Mouse (Mus musculus) retina, postnatal 7 days (tissue): ENCODE measurements around the gene Cdipt.

Experiments used
- DNase-seq: peaks from one replicate; pipeline ENCODE4 v3.0.0-alpha.2; 2012; ENCODE audit warnings: low read depth, low spot score

Cdipt gene

DNA sequence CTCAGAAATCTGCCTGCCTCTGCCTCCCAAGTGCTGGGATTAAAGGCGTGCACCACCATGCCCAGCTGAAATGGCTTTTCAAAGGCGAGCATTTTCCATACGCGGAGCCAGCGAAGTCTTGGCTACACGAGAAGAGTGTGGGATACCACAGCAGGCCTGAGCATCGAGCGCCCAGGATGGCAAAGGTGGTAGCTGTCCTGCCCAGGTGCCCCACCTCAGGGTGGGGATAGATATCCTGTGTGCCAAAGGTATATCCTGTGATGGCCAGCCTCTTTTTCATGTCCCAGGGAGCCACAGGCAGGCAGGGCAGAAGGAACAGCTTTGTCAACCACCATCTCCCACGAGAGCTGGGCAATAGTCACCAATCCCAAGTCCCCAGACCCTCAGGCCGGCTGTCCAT, 37.1 kb downstream of the Cdipt start:
- DNase-seq = no peak

DNA sequence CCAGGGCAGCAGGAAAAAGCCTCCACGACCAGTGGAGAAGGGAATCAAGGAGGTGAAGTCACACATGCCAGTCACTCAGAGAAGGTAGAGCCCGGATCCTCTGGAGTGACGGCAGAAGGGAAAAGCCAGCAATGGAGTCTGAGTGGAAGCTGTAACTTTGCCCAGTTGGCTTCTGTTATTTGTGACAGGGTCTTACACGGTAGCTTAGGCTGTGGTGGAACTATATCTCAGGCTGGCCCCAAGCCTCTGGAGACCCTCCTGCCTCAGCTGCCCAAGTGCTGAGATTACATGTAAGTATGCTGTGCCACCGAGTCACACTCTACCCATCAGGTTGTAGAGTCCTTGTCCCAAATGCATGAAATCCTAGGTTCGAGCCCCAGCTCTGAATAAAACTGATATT, 37.7 kb downstream of the Cdipt start:
- DNase-seq = no peak

DNA sequence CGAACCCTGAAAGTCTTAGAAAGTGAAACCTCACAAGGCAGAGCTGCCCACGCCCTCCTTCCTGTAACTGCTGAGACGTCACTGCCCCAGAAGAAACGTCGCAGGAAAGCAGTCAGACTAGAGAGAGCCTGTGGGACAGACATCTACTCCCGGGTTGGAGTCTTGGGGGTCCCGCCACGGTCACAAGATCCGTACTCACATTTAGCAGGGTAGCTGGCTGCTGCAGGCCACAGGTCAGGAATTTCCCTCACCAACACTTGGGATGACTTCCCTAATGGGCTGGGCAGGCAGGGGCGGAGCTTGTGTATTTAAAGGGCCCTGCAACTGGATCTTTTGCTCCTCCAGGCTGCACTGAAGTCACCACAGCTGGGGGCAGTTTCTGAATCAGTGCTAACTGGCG, 38.6 kb downstream of the Cdipt start, which contains the start of gene Mvp:
Gene Mvp, minus strand, starts transcription at position 302 of the 400 bp plus-strand sequence.
- DNase-seq = no peak

DNA sequence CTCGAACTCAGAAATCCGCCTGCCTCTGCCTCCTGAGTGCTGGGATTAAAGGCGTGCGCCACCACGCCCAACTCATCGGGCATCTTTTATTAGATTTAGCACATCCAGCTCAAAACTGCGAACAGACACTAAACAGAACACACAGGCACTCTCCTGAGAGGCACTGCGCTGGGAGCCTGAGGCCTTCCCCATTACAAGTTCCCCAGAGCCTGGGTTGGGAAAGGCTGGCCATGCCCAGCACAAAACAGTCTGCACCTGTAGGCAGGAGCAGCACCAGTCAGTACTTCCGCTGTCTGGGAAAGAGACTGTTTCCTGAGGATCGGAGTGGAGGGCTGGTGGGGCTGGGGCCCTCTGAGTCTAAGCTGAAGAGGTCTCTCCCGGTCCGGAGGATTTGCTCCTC, 39.3 kb downstream of the Cdipt start:
- no peak for DNase-seq

DNA sequence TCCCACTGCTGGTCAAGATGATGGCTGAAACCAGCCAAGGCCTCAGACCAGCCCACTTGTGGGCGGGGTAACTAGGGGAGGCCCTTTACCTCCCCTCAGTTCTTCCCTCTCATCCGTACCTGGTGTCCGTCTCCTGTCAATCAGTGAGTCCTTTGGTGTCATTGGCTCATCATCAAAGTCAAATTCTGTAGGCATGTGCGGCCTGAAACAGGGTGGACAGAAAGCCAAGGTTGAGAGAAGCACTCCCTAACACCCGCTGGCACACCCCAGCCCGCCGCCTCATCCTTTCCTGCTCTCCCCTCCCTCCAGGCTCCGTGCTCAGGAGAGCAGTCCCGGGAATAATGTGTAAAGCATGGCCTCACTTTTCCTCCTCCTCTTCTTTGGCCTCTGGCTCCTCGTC, 40.4 kb downstream of the Cdipt start:
- DNase-seq = no peak

DNA sequence TGATC, 40.6 kb downstream of the Cdipt start, which contains the start of gene Pagr1b:
Gene Pagr1b, minus strand, starts transcription at position 4 of the 5 bp plus-strand sequence.
- DNase-seq = no peak

DNA sequence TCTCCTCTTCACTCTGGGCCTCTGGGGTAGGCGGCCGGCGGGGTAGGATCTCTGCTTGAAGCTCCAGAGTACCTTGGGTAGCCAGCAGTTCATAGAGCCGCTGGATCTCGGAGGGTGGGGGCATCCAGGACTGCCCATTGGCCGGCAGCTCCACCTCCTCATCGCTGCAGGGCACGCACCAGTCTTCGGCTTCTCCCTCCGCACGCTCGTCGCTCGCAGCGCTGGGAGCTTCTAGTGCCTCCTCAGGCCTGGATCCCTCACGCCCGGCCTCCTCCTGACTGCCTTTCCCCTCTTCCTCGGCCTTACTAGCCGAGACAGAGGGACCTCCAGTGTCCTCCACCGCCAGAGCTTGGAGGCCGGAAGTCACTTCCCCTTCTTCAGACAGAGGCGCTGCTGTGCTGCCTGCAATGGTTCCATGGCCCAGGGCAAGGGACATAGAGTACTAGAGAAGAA, 40.8 kb downstream of the Cdipt start:
- DNase-seq = no peak

DNA sequence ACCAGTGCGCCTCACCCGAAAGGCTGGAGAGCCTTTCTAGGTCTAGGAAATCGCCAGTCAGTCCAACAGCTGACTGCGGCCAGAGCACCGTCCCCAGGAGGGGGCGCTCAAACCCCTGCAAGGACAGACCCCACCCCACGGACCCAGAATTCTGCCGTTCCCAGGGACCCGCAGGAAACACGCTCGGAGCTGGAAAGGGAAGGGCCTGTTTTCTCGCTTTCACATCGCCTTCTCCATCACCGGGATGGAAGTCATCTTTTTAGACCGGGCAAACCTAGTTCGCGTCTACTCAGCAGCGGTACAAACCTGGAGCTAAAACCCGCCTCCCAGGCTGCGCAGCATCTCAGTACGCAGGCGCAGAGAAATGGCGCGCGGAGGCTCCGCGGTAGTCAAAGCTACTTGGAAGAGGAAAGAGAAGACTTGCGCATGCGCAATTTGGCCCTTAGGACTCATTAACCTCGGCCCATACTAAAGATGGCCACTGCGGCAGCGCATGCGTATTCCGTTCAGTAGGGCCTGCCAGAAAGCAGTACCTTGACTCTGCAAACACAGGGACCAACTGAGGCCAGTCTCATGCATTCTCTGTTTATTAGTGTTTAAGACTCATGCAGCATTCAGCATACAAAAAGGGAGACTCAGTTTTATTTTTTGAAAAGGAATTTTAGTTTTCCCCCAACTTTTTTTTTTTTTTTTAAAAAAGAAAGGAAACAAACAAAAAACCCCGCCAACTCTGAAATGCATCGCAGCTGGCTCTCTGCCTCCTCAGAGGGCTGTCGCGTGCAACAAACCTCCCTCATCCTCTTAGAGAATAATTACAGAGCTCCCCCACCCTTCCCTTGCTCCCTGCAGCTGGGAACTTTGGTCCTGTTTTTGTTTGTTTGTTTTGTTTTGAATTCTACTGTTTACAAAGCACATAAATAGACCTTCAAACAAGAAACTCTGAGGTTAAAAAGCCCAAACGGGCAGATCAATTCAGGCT, 41.5 kb downstream of the Cdipt start, which contains the start of gene Pagr1a:
Gene Pagr1a, minus strand, starts transcription at position 382 of the 979 bp plus-strand sequence.
- peak; percentile 100 for DNase-seq

DNA sequence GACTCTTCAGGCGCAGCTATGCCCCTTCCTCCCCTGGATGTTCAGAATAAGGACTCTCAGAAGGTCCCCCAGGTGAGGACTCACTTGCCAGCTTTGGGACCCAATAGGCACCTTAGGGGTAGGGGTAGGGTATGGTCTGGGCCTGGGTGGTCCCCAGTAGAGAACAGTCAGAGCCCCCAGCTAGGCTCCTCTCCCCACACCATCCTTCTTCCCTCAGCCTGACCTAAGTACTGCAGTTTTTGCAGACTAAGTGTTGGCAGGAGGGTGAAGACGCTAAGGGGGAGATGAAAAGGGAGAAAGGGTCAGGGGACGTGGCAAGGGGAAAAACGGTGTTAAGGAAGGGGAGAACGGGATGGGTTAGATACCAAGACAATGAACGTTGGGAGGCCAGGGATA, 42.2 kb downstream of the Cdipt start:
- DNase-seq = no peak

DNA sequence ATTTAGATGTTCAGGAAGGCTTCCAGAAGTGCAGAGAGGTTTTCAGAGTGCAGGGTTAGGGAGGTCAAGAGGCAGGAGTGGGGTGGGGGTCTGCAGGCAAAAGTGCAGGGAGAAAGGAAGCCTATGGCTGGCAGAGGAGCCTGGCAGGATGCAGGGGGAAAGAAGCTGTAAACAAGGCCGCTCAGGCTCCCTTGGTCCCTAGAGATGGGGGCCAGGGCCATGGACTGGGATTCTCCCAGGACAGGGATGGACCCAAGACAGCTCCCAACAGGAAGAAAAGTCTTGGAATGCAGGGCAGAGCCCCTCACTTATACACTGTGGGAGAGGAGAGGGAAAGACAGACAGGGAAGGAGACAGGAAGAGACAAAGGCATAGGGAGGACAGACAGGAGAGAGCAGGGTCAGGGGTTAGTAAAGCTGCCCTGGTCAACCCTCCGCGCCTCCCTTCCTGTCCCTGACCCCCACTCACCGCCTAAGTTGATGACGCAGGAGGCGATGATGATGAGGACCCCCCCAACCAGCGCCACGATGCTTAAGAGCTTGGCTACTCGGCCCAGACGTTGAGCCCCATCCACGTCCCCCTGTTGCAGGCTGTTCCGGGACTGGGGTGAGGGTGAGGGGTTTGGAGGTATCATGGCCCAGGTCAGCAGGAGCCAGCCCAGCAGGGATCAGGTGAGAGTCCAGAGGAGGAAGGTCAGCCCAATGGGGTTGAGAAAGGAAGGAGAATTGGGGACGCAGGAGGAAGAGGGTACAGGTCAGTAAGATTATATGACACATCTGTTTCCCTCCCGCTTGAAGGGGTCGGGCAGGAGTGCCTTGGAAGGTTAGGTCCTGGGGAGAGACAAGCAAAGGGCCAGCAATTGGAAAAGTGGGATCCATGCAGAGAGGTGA, 42.9 kb downstream of the Cdipt start:
- DNase-seq = no peak

DNA sequence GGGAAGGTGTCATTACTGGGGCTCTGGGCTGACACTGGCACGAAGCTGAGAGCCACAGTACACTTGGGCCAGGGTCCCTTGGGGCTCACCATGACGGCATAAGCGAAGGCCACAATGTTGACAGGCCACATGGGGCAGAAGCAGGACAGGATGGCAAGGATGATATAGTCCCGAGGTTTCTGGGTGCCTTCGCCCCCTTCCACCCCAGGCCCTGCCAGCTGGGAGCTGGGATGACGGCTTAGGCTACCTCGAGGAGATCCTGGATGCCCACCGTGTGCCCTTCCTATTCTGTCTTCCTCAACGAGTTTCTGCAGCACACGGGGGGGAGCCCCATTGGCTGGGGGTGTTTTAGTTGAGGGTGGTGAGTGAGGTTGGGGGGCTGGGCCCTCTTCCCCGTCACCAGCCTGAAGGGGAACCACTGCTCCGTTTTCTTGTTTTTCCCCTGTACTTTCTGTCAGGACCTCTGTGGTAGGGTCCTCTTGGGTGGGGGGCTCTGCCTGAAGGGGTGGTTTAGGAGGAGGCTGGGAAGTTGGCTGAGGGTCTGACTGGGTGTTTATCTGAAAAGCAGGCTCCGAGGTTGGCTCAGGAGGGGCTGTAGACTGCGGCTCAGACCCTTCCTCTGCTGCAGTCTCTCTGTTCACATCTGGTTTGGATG, 43.7 kb downstream of the Cdipt start:
- DNase-seq = no peak

DNA sequence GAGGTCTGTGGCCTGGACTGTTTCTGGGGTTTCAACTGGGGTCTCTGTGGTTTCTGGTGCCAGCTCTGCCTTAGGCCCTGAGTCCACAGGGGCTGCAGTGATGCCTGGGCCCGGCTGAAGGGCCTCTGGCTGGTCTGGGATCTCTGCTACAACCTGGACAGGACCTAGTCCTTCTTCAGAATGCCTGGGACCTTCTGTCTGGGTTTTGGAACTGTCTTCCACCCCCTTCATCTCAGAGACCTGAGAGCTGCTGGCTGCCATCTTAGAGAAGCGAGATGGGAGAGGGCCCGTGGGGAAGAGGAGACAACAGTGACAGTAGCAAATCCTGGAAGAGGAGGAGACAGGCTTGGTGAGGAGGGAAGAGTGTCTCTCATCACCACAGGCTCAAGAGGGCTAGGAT, 44.3 kb downstream of the Cdipt start:
- DNase-seq = no peak

DNA sequence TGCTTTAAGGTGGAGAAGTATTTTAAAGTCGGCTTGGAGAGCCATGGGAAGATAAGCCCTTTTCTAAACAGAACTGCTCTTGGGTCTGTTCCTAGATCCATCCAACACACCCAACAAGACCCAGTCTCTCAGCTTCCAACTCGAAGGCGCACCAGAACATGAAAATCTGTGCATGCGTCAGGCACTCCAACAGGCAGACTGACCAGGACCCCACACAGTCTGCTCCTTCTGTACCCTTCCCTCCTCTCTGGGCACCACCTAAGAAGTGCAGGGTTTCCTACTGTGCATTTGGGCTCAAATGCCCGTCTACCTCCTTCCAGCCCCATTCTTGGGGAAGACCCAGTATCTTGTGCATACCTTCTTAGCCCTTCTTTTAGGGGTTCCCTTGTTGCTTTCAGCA, 44.8 kb downstream of the Cdipt start:
- DNase-seq = no peak

DNA sequence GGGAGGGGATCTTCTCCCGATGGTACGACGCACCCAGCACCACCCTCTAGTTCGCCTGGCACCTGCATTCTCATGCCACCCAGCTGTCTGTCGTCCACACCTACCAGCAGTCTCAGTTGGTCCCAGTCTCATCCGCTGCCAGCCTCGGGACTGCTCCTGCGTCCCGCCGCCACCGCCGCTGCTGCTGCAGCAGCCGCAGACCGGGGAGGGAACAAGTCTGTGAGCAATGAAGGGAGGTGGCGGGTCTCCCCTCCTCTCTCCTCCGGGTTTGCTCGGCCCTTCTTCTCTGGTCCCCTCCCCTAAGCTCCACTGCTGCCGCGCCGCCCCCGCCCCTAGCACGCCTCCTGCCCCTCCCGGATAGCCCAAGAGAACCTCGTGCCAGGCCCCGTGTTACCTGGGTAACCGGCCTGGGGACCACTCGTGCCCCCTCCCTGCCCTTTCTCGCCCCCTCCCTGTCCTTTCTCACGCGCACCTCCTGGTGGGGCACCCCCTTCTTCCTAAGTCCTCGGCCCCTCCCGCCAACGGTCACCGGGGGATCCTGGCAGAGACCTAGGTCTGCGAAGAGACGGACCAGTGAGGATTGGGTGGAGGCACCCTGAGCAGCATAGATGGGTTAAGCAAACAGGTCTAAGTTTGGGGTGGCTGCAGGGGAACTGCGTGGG, 45.3 kb downstream of the Cdipt start, which contains the start of the genes Gm42742 and Prrt2:
Gene Gm42742, minus strand, starts transcription at position 197 of the 662 bp plus-strand sequence.
Gene Prrt2, minus strand, starts transcription at position 311 of the 662 bp plus-strand sequence.
- no peak for DNase-seq

DNA sequence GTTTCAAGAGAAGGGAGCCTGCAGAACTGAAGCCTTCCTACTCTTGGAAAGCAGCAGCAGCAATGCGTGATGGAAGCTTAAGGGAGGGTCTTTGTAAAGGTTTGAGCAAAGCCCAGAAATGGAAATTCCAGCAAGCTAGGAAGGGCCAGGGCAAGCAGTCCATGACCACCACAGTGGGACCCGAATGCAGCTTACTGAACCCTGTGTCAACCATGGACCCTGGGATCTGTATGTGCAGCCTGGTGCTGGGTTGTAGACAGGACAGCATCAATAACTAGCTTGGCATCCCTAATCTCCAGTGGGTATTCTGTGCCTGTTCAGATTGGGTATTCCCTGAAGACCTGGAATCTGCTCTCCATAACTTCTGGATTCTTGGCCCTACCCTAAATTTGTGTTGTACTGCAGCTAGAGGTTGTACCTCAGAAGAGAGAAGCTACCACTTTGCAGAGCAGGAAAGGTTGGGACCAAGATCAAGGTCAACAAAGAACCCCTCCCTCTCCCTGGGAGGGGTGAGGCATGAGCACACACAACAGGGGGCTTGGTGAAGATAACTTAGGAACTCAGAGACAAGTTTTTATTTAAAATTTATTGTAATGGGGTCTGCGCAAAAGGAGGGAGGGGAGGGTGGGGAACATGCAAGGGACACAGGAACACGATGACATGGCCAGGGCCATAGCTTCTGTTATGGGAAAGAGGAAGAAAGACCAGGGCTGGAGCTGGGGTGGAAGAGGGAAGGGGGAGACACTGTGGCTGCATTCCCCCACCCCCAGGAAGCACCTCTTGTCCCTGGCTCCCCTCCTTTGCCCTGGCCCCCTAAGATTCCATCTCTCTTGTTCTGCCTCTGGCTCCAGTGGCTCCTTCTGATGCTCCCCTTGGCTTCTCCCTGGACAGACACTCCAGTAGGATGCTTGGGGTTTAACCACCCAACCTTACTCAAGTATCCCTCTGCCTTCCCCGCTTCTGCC, 46.1 kb downstream of the Cdipt start:
- no peak for DNase-seq

DNA sequence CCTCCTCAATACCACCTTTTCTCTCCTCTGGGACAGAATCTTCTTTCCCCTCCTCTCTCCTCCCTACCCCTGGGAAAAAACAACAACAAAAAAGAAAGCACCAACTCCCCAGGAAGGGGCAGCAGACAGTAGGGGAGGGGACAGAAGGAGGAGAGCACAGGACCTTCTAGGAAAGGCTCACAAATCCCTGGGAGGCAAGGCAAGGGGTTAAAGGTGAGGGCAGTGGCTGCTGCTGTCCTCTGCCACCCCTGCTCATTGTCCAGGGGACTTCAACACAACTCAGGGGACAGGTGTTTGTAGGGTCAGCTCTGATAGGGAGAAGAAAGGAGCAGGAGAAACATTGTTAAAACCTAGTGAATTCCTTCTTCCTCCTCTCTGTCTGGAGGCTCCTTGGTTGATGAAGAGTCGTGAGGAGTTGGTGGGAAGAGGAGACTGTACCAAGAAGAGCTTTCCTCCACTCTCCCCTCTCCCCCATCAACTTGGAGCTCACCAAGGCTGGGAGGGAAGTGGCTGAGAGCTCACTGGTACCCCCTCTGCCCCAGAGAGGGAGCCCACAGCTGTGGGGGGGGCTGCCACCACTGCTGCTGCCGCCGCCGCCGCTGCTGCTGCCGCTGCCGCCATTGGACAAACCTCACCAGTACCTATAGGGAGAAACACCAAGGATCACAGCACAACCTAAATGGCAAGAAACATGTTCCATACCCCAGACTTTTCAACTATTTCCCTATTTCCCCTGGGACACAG, 47.0 kb downstream of the Cdipt start:
- no peak for DNase-seq

DNA sequence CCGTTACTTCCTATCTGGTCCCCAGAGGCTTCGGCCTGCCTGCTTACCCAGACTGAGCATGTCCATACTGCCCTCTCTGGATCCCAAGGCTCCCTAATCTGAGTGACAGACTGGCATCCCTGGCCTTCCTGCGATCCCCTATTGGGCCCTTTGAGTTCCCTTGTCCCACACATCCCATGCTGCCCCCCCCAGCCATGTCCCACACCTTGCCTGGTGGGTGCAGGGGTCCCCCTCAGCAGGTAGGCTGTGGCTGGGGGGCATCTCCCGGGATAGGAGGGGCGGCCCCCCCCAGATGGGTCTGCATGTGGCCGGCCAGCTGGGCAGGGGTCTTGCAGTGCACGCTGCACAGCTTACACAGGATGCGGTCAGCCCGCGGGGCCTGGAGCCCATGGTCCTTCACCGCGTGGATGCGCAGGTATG, 47.6 kb downstream of the Cdipt start:
- no peak for DNase-seq

DNA sequence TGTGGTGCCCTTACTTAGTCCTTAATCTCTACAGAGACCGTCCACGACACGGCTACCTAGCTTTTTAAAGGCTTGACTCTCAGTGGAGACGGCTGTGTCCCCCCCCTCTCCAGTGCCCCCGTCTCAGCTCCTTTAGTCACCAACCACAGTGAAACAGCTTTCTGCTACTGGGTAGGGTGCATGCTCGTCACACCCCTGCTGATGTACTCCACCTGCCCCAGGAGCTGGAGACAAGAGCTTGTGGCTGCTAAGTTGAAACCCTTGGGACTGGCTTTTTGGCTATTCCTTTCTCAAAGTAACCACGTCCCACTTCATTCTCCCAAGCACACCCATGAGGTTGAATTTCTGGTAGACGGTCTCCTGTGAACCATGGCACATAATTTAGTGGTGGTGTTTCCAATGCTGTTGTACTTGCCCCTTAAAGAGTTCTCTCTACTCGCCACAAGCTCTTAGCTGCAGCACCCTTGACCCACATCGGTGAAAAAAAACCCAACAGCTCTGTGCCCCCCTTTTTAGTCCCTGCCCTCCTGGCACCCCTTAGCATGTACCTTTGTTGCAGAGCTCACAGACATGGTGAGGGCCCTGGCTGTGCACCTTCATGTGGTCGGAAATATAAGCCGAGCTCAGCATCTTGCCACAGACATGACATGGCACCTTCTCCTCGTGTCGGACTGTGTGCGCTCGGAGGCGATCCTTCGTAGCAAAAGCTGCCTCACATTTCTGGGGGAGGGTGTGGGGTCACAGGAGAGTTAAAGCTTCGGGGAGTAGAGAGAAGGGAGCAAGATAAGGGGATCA, 48.4 kb downstream of the Cdipt start:
- no peak for DNase-seq
